Mouse (Mus musculus) erythroid progenitor cell, adult 5-6 weeks (primary cell): Measurements from ENCODE around the gene Gm20379. TPM values are rescaled to one million over a fixed set of nuclear protein-coding genes. Genes with fewer than 3 reads are reported as not detected.

Experiments
- ATAC-seq: replicated peaks from 2 replicates; pipeline ENCODE4 v1.8.0; 2016; ENCODE audit warnings: moderate number of reproducible peaks, mild to moderate bottlenecking, moderate TSS enrichment, inconsistent platforms; ENCODE audit not compliant: poor library complexity, low FRiP score, severe bottlenecking
- total RNA-seq, 2 experiments: library from RNA; stranded (forward) in 1 of 2; stranded (reverse) in 1 of 2; fragments of 150-400 nt in 1 of 2; fragments of 186-747, 209-891 nt in 1 of 2; gene quantifications; 2 replicates each; pipeline versions ENCODE4 v1.2.3 to v1.2.4; 2015 to 2017; ENCODE audit warnings: low replicate concordance in 2 of 2

Gene Gm20379
- total RNA-seq (2015; ENCODE audit: low replicate concordance) (not detected in 2 replicates), total RNA-seq (2017; ENCODE audit: low replicate concordance) (not detected in 2 replicates)

DNA sequence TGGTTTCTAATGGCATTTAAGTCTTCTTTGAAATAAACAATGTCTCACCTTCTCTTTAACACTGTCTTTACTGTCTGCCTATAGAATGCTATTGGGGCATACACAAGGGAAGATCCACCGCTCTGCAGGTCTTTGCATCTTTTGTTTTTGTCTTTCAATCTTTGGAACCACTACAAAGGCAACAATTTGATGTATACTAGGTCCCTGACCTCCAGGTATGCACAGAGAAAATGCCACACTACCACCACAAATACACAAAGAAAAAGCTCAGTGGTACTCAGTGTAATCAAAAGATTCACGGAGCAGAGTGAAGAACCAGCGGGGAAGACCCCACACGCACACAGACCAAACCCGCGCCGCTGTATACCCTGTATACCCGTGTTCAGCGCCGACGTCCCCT lies at the start of gene Gm20379:
Gene Gm20379 (plus strand): TSS at position 301 of the 400 bp plus-strand sequence.
- no peak for ATAC-seq

DNA sequence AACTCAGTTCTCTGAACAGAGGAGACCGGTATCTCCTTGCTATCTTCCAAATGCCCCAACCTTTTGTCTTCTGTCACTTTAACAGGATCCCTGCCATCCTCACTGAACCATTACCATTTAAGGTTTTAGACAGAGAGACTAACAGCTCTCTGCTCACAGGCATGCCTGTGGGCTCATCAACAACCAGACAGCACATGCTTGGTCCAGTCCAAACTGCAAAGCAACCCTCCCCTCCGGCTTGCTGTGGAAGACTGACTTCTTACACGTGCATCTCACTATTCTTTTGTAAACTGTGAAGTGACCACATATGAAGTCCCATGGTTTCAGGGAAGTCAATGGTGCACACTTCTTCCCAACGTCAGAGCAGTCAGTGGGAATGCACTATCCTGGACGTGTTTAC lies 44.5 kb upstream of the Gm20379 start:
- ATAC-seq, result no peak

DNA sequence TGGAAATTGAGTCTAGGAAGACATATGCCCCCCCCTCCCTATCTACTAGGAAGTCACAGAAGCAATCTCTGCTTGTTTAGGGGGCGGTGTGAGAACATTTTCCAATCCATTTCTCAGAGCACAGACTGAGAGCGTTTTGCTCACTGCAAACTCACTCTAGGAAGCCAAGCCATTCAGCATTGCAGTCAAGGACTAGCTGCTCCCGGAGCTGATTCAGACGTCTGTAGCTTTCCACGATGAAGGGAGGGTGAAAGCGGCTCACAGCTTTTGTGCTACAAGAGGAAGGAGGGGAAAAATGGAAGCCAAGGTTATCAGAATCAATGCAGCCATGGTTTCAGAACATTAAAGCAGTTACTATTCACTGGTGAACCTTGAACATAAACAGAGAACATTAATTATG lies 42.2 kb upstream of the Gm20379 start:
- ATAC-seq, result no peak

DNA sequence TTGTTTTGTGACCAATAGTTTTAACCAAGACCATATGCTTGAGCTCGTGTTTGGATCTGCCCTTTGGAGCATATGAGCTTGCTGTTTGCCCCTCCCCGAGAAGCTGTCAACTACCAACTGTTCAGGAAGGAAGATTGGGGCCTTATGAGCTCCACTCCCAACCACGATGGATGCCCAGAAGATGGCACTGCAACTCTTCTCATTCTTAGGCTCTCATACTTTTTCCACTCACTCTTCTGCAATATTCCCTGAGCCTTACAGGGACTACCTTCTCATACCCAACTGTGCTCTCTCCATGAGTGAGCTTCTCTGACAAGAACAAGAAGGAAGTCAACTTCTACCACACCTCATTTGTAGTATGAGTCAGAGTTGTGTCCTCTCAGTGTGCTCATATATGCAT lies 38.7 kb upstream of the Gm20379 start:
- ATAC-seq, result no peak

DNA sequence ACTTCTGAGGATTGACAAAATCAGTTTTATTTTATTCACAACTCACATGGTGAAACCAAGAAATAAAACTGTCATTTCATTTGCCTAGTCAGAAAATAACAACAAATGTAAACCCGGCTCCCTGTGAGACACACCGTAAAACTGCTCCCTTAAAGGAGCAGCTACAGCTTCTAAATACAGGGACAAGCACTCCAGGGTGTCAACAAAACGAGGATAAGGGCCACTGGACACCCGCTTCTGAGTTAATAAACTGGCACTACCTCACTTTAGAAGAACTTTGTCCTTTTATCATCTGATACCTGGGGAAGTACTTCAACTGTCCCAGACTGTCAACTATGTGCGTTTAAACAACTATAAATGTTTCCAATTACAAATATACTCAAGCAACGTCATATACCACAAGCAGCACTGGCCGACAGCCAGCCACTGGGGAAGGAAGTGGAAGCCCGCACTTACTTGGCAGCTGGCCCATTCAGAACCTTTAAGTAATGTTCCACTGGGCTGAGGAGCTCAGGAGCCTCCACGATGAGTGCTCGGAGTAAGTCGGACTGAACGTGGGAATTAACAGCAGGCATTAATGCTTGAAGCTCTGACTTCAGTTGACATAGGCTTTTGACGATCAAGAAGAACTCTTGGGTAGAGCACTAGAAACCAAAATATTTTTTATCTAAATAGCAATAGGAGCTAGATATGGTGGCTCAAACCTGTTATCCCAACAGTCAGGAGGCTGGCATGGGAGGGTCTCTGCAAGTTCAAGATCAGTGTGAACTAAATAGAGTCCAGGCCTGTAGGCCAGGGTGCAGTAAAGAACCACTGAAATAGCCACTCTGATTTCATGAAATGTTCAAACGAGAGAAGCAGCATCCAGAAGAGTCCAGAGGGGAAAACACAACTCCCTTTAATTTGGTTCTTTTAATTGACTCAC lies 31.2 kb upstream of the Gm20379 start:
- peak; percentile 70 for ATAC-seq

DNA sequence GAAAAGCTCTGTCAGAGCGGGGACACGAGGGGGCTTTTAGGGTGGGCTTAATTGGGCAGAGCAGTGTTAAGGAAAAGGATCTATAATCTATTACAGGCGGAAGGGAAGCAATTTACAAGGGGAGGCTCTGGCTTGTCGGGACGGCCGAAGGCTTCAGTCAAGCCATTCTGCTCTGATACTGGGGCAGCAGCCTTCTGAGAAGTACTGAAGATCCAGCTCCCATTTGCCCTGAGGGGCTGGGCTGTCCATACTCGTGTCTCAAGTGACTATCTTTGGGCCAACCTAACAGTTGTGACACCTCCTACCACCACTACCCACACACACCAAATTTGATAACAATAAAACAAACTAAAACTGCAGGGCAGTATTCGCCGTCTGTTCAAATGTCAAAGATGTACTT lies 30.5 kb upstream of the Gm20379 start:
- no peak for ATAC-seq

DNA sequence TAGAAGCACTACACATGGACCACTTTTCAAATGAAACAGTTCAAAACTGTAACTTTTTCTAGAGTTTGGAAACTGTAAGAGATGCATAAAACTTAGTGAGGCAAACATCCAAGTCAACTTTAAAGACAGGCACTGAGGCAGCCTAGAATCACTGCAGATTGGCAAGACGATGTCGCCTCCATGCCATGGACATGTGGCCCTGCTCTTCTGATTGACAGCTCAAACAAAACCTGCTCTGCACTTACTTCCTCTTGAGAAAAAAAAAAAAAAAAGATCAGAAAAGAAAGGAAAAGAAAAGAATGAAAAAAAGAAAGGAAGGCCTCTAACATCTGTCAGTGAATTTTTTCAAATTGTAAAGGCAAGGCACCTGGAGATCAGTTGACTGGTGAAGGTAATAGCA lies 28.8 kb upstream of the Gm20379 start:
- ATAC-seq, result no peak

DNA sequence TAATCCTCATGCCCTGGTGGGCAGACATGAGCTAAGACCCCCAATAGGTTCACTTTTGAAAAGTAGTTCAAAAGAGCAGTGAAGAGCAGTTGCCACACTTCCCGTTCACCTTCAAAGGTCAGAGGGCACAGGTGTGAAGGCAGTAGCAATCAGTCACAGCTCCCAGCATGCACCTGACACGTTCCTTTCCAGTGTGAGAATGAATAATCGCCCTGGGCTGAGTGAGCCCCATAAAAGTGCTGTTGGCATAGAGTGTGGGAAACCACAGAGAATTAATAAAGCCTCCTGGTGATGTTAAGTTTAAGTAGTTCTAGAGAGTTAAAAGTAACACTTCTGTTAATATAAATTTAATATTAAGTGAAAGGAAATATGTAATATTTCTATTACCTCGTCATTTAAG lies 14.2 kb upstream of the Gm20379 start:
- ATAC-seq, result no peak

DNA sequence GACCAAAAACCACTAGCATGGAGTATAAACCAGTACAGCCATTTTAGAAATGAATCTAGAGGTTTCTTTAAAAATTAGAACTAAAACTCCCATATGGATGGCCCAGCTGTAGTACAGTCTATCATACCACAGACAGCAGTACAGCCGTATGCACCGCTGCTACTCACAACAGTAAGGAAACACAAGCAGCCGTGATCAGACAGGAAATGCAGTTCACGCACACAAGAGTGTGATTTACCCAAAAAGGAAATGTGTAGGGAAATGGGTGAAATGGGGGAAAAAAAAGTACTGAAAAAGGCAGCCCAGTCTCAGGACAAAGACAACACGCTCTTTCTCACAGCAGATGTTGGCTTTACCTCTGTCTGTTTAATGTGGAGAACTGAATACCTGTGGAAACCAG lies 11.9 kb upstream of the Gm20379 start:
- no peak for ATAC-seq

DNA sequence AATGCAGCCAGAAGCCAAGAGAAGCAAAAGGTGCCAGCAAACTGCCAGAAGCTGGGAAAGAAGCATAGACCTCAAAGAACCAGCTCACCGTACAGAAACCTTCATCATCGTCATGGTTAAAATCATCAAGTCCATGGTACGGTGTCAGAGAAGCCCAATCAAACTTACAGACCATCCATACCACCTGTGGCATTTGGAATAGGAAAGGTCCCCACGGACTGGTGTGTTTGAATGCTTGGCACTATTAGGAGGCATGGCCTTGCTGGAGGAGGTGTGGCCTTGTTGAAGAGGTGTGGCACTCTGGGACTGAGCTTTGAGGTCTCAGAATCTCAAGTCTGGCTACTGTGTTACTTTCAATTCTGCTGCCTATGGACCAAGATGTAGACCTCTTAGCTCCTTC lies 9.3 kb upstream of the Gm20379 start:
- ATAC-seq, result no peak

DNA sequence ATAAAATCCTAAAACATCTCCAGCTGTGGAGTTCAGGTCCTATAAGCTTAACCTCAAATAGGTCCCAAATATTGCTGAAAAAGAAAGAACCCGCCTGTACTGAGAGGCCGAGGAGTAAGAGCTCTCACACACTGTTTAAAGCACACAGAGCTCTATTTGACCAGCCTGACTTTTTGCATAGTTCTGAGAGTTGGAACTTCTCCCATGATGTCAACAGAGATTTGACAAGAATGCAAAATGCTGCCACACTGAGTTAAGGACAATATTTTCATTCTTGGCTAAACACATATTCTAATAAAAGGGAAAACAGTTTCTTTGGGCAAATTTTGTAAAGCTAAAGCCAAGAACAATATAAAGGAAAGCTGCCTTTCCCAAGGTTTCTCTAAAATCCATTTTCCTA lies 8.8 kb upstream of the Gm20379 start:
- ATAC-seq, result no peak

DNA sequence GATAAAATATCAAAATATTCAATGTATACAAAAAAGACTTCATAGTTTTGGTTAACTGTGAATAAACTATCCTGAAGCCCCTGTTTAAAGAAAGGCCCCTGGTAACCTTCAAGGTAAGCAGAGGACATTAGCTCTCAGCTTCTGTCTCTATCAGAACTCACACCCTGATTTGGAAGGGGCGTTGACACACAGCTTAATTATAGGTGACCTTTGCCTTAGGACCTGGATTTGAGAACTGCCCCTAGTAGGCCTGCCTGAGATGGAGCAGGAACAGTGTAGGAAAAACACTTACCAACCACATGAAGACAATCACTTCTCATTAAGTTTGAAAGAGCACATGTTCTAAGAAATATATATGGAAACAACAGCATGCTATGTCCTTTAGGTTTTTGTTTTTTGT lies 6.3 kb upstream of the Gm20379 start:
- no peak for ATAC-seq

DNA sequence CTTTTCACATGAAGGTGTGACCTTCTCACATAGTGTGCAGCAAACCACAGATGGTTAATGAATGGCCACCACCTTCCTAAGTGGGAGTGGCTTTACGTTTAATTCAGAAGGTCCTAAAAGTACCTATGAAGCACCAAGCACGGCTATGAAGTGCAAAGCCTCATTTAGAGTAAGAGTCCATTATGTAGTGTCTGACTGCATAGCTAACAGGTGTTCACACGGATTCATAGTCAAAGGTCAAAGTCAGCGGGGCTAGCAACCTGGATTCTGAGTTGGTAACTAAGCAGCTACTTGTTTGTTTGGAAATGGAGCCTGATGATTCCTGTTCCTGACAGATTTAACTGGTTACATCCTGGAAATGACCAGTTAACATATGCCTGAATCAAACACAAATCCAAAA lies 4.0 kb upstream of the Gm20379 start:
- no peak for ATAC-seq

DNA sequence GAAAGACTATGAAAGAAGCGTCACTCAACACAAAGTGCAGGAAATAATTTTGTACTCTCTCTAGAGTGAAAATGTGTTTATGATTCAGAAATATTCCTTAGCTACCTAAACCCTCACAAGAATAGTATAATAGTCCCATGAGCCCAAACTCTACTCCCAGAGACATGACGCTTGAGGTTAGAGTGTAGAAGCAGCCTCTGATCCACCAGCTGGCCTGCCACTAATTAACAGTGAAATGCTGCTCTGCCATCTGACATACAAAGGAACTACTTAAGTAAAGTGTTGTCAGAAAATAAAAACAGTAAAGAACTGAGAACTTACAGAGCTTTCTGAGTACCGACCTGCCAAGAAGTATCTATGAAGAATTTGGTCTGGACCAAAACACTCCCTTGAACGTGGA lies 3.3 kb upstream of the Gm20379 start:
- no peak for ATAC-seq

DNA sequence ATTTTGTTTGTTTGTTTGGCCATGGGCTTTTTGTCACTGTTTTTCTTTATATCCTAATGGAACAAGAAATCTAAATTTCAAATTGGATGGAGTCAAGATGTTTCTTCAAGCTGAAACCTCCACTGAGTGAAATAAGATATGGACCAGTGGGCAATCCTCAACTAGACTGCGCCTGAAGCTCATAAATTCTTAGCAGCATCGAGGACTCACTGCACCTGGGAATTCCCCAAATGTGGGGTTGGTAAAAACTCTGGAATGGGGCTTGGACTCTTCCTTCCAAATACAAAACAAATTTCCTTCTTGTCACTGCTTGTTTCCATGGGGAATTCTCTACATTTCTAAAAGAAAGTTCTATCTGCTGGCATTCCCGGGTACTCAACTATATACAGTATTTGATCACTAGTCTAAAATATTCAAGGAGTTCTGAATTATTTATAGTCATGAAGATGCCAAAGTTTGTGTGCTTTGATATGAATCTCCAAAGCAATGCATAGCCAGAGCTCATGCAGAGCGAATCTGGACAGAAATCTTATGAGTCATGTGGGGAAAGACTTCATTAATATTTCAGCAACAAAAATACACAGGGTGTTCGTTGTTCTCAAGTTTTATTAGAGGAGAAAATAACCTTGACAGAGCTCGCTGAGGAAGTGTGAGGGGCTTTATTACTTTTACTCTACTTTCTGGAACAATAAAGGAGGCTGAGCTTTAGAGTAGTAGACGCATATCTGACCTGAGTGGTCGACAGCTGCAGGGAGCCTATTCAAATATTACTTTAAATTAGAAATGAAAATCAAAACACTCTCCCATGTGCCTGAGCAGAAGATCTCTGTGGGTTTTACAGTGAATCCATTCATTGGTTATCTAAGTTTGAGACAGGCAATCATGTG lies 2.5 kb upstream of the Gm20379 start:
- ATAC-seq, result no peak

DNA sequence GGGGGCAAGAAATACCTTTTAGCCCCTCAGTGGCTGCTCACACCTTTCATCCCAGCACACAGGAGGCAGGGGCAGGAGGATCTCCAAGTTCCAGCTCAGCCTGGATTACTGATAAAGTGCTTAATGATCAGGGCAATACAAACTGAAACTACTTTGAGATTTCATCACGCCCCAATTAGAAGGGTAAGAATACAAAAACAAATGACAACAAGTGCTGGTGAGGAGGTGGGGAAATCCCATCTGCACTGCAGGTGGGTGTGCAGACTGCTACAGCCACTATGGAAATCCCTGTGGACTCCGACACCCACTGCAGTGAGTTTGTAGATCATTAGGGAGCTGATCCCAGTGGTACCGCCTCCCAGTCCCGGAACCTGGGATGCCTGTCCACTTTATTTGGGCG lies 1.5 kb upstream of the Gm20379 start:
- ATAC-seq, result no peak

DNA sequence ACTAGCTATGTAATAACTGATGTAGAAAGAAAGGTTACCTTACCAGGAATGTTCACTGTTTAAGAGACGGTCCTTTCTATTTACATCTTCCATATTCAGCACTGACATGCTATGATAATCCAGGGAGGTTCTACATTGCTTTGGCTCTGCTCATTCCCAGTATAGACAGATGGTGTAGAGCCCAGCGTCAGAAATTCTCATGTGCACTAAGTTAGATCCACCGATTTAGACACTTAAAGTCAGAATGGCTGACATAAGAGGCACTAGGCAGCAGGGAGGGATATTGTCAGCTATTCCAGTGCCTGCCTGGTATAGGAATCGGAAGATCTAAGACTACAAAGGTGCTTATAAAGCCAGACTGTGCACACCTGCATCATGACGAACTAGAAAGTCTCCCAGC lies 8.8 kb downstream of the Gm20379 start:
- ATAC-seq, result no peak

DNA sequence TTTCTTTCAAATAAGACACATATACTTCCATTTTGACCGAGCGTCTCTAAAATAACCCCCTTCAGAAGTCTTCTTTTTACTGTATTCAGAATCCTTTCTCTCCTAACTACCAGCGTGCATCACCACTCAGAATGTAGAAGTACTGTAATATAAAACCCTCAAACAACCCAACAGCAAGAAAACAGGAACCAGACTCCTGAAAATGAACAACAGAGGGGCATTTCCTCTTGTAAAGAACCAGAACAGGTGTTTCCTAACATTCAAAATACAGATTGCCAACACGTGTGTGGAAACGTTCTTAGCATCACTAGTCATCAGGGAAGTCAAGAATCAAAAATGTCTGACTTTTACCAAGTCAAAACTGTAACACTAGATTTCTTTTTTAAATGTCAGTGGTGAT lies 15.0 kb downstream of the Gm20379 start:
- no peak for ATAC-seq

DNA sequence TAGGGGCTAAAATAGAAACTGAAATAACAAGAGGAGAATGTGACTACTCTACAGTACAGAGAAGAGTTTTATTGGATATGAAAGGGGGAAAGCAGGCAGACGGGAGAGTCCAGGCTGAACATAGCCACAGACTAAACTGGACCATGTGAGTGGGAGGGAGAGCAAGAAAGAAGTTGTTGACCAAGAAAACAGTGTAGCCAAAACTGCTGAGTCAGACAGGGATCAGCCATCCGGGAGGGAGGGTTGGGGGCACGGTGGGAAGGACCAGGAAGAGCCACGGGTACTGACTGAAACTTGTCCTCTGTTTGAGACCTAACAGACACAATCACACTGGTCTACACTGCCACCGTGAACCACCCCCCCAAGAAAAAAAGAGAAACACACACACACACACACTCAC lies 20.2 kb downstream of the Gm20379 start:
- ATAC-seq, result no peak

DNA sequence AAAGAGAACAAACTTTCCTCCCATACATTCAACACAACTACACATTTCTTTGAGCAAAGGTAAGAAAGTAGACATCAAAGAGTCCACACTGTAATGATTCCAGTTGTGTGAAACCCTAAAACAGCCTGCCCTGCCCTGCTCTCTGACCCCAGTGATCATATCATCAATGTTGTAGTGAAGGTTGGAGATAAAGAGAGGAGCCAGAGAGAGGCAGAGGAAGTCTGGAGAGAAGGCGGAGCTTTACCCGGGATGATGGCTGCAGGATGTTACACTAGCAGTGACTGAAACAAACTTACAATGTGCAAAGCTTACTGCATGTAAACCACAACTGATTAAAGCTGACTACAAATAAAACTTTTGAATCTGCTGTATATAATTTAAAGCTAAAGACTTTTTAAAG lies 22.2 kb downstream of the Gm20379 start:
- no peak for ATAC-seq

DNA sequence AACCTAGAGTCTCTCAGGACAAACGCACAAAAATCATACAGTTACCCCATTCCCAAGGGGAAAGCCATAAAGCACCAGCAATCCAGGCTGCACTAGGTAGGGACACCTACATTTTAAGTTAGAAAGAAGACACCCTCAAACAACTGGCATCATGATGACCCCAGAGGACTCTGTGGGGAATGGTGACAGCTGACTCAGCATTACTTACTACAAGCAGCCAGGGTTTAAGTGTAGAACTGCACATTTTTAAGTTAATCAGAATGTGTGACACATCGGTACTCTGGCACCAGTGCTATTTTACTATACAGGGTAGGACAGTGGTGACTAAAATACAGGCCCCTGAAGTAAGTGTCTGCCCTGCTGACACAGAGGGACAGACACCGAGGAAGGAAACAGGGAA lies 24.8 kb downstream of the Gm20379 start:
- ATAC-seq, result no peak
